Mouse (Mus musculus): ENCODE measurements around the gene Plscr5. TPM values are rescaled to one million over a fixed set of nuclear protein-coding genes. Genes with fewer than 3 reads are reported as not detected.

The Plscr5 gene
- polyA plus RNA-seq, 1 experiment from 2014 or later: not detected

DNA sequence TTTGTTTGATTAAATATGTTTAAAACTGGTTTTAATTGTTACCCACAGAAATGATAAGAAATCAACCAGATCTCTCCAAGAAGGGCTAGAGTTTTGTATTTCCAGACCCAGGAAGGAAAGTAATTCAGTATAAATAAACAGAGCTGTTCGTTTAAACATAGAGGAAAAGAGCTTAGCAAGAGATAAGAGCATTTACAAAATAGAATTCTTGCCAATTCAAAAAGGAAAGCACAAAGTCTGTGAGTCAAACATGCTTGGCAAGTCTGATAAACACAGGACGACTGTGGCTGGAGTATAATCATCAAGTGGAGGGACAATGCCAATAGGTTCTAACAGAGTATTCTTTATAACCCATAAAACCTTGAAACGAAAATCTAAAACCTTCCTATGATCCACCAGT lies 18.3 kb downstream of the Plscr5 start:
- H3K36me3 ChIP-seq (ENCODE audit: inconsistent target): no peaks in the 10 kb centered on the region
- H3K4me3 ChIP-seq (ENCODE audit: inconsistent target): no peak overlapping the region
- H3K27ac ChIP-seq: no peak overlapping the region
- WGBS (ENCODE audit: missing documents): 28% methylated on average over 3 of the region's 3 CpGs
- H3K79me2 ChIP-seq (ENCODE audit: inconsistent target): no peaks in the 10 kb centered on the region

DNA sequence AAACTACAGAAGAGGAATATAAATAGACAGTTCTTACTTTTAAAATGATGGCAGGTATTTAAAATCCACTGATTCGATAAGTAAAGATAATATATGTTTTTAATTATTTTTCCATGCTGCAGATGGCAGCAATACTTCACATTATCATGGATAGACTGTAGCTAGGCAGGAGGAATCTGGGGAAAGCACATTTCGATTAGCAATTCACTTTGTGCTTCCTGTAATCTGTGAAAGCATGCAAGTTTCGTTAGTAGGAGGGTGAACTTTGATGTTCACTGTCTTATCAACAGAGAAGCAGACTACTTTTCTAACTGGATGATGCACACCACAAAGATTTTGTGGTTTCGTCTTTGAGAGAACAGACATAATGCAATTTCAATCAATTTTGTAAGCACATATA lies 24.7 kb downstream of the Plscr5 start:
- Histone ChIP-seq H3K27ac (no peak overlapping the region), H3K36me3 (ENCODE audit: inconsistent target) (no peaks in the 10 kb centered on the region), H3K4me3 (ENCODE audit: inconsistent target) (no peak overlapping the region), H3K79me2 (ENCODE audit: inconsistent target) (no peaks in the 10 kb centered on the region)
- WGBS (ENCODE audit: missing documents): 42% methylated on average over 4 of the region's 4 CpGs

DNA sequence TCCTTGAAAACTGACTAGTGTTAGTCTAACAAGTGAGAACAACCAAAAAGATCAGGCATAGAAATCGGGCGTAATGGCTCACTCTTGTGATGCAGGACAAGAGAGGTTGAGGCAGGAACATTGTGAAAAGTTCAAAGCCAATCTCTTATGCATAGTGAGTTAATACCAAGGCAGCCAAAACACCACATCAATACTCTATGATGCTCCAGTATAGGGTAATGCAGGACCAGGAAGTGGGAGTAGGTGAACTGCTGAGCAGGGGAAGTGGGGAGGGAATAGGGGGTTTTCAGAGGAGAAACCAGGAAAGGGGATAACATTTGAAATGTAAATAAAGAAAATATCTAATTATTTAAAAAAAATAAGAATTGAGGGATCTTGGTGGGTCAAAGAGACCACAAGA lies 25.2 kb downstream of the Plscr5 start:
- H3K36me3 ChIP-seq (ENCODE audit: inconsistent target): no peaks in the 10 kb centered on the region
- H3K4me3 ChIP-seq (ENCODE audit: inconsistent target): no peak overlapping the region
- no peaks in the 10 kb centered on the region for H3K79me2 ChIP-seq (ENCODE audit: inconsistent target)
- no peak overlapping the region for H3K27ac ChIP-seq
- 91% methylated on average over 2 of the region's 2 CpGs for WGBS (ENCODE audit: missing documents)

DNA sequence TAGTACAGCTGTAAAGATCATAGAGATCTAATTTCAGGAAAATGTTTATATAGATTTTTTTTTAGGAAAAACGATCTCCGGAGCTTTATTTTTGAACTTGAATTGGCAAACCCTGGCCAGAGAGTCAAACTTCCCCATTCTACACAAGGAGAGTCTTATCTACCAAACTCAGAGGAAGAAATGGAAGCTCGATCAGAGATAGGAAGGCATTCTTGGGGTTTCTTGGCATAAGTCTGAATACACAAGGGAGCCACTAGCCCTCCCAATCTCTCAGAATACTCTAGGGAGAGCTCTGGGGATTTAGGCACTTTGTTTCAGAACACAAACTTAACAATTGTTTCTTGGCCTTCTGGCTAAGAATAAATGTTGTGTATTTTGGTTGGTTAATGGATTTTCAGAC lies 27.4 kb downstream of the Plscr5 start:
- no peak overlapping the region for H3K4me3 ChIP-seq (ENCODE audit: inconsistent target)
- 9% methylated on average over 3 of the region's 3 CpGs for WGBS (ENCODE audit: missing documents)
- H3K27ac ChIP-seq: no peak overlapping the region
- H3K79me2 ChIP-seq (ENCODE audit: inconsistent target): no peaks in the 10 kb centered on the region
- H3K36me3 ChIP-seq (ENCODE audit: inconsistent target): no peaks in the 10 kb centered on the region

DNA sequence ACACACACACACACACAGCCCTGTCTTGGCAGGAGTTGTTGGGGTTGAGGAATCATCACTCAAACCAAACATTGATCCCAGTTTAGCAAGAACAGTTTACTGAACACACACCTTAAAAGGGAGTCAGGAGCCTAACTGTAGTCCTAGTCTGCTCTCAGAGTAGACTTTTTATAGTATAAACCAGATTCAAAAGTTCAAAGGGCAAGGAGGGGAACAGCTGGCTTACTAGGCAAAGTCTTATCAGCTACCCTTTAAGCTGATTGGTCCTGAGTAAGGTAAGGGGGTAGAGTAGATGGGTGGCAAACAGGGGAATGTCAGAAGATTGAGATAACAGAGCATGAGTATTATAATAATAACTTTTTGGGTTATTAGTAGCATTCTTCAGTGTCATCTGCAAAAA lies 28.7 kb downstream of the Plscr5 start:
- H3K36me3 ChIP-seq (ENCODE audit: inconsistent target): no peaks in the 10 kb centered on the region
- H3K4me3 ChIP-seq (ENCODE audit: inconsistent target): no peak overlapping the region
- no peak overlapping the region for H3K27ac ChIP-seq
- H3K79me2 ChIP-seq (ENCODE audit: inconsistent target): no peaks in the 10 kb centered on the region

DNA sequence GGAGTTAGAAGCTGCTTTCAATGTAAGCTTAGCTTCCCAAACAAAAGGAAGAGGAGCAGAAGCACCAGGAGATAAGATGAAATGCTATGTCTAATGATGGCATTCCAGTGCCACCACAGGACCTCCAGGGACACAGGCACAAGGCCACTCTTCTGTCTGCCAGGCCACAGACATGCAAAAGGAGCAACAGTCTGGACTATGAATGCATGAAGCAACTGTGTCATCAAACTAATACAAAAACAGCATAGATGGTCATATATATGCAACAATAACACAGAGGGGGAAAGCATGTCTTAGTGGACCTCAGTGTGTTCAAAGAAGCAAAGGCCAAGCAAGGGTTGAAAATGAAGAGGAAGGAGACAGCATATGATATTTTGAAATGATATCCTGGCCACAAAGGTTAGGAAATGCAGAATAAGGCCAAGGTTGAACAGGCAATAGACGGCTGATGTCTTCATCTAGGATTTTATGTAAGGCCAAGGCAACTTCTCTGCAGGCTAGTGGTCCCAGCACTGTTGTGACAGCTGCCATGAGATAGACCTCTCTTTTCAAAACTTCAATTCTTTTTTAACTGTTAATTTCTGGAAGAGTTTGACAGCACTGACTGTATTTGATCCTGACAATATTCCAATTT lies 32.0 kb downstream of the Plscr5 start:
- WGBS (ENCODE audit: missing documents): 67% methylated on average over 1 of the region's 1 CpGs
- H3K36me3 ChIP-seq (ENCODE audit: inconsistent target): no peaks in the 10 kb centered on the region
- no peak overlapping the region for H3K27ac ChIP-seq
- no peaks in the 10 kb centered on the region for H3K79me2 ChIP-seq (ENCODE audit: inconsistent target)
- H3K4me3 ChIP-seq (ENCODE audit: inconsistent target): no peak overlapping the region

DNA sequence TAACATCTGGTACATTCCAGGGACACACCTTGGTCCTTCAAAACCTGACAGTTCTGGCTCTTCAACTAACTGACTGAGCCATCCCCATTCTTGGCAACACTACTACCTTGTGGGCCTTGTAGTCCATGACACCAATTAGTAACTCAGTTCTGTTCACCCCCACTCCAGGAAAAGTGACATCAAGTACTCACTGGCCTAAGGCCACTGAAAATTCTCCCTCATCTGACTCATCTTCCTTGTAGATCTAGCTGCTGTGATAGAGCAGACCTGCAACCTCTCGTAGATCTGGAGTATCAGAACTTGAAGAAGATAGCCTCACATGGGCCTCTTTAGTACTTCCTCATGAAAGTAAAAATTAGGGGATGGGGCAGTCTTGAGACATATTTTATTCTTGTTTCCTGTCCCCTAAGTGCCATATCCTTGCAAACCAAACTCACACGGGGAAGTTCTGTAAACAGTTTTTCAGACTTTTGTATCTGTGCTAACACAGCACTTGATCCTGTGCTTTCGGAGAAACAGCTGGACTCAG lies 33.5 kb downstream of the Plscr5 start:
- no peak overlapping the region for H3K27ac ChIP-seq
- 23% methylated on average over 3 of the region's 3 CpGs for WGBS (ENCODE audit: missing documents)
- H3K4me3 ChIP-seq (ENCODE audit: inconsistent target): no peak overlapping the region
- no peaks in the 10 kb centered on the region for H3K79me2 ChIP-seq (ENCODE audit: inconsistent target)
- H3K36me3 ChIP-seq (ENCODE audit: inconsistent target): no peaks in the 10 kb centered on the region

DNA sequence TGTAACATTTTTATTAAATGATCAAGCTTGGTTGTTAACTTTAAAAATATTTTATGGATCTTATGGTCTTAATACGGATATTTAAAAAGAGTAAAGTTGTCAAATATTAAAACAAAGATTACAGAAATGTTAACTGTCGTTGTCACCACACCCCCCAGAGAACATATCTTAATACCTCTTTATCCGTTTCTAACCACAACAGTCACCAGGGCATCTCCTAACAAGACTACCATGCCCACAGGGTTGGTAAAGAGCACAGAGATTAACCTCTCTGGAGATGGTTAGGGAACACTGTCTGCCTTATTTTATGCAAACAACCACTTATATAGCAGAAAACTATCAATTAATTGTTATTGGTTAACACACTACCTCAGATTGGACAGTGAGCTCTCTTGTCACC lies 34.1 kb downstream of the Plscr5 start:
- Histone ChIP-seq H3K4me3 (ENCODE audit: inconsistent target) (no peak overlapping the region), H3K36me3 (ENCODE audit: inconsistent target) (no peaks in the 10 kb centered on the region), H3K79me2 (ENCODE audit: inconsistent target) (no peaks in the 10 kb centered on the region), H3K27ac (no peak overlapping the region)
- WGBS (ENCODE audit: missing documents): 75% methylated on average over 3 of the region's 3 CpGs

DNA sequence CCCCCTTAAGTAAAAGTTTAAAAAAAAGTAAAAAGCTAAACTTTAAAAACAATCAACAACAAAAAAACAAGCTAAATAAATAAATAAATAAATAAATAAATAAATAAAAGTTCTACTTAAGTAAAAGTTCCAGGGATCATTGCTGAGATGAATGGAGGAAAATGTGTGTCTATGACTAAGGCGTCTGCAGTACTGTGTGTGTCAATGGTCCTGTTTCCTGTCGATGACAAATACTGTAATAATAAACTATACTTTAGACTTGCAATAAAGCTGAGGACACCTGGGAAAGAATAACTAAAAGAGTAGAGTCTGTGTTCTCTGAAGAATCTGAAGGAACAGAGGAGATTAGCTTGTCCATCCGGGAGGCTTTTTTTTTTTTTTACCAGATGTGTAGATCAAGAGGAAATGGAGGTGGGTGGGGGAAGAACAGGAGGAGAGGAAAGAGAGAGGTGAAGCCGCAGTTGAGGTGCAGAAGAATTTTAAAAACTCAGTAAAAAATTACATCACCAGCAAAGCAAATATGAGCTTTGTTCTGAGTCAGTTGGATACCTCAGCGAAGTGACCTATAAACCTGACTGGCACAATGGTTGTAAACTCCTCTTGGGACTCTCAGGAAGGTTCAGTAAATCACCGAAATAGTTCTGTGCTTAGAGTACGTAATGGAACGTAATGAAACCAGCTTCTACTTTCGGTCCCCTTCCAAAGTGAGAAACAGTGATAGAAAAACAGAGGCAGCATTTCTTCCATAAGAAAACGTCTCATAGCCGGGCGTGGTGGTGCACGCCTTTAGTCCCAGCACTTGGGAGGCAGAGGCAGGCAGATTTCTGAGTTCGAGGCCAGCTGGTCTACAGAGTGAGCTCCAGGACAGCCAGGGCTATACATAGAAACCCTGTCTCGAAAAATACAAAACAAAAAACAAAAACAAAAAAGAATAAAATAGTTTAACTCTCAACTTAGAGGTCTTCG lies 36.4 kb downstream of the Plscr5 start:
- H3K36me3 ChIP-seq (ENCODE audit: inconsistent target): no peaks in the 10 kb centered on the region
- H3K4me3 ChIP-seq (ENCODE audit: inconsistent target): no peak overlapping the region
- no peaks in the 10 kb centered on the region for H3K79me2 ChIP-seq (ENCODE audit: inconsistent target)
- H3K27ac ChIP-seq: no peak overlapping the region
- 80% methylated on average over 16 of the region's 16 CpGs for WGBS (ENCODE audit: missing documents)

DNA sequence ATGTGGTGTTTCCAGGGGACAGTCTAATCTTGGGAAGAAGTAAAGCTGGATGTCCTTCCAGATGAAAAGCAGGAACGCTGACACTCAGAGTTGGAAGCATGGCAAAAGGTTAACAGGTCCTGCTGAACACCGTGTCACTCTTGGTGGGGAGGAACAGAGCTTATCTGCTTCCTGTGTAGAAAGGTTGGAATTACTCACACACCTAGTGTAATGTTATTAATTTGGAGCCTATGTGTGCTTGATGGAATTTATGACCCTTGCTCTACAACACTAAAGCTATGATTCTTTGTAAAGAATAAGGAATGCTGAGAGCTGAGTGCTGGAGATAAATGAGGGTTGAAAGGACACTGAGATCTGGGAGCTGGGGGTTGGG lies 37.1 kb downstream of the Plscr5 start:
- Histone ChIP-seq H3K4me3 (ENCODE audit: inconsistent target) (no peak overlapping the region), H3K27ac (no peak overlapping the region), H3K36me3 (ENCODE audit: inconsistent target) (no peaks in the 10 kb centered on the region), H3K79me2 (ENCODE audit: inconsistent target) (no peaks in the 10 kb centered on the region)
- WGBS (ENCODE audit: missing documents): 56% methylated on average over 2 of the region's 2 CpGs

DNA sequence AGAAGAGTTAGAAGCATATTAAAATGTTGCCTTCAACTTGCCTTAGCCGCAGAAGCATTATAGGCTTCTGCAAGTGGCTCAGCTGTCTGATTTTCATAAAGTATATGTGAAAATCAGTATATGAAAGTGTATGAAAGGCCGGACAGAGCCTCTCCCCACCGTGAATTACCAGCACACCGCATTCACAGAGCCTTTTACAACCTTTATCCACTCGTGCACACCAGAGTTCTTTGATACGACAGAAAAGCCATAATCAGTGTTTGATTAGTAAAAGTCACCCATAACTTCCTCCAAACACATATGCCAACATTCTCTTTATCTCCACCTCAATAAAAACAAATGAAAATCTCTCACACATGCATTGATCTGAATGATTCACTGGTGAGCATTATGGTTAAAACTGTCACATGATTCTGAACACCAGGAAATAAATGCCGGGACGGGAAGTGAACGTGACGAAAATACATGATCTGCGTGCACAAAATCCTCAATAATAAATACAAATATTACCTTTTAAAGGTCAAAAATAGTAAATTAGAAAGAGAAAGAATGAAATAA lies 42.2 kb downstream of the Plscr5 start:
- no peaks in the 10 kb centered on the region for H3K79me2 ChIP-seq (ENCODE audit: inconsistent target)
- no peak overlapping the region for H3K27ac ChIP-seq
- WGBS (ENCODE audit: missing documents): 93% methylated on average over 11 of the region's 11 CpGs
- no peak overlapping the region for H3K4me3 ChIP-seq (ENCODE audit: inconsistent target)
- no peaks in the 10 kb centered on the region for H3K36me3 ChIP-seq (ENCODE audit: inconsistent target)

DNA sequence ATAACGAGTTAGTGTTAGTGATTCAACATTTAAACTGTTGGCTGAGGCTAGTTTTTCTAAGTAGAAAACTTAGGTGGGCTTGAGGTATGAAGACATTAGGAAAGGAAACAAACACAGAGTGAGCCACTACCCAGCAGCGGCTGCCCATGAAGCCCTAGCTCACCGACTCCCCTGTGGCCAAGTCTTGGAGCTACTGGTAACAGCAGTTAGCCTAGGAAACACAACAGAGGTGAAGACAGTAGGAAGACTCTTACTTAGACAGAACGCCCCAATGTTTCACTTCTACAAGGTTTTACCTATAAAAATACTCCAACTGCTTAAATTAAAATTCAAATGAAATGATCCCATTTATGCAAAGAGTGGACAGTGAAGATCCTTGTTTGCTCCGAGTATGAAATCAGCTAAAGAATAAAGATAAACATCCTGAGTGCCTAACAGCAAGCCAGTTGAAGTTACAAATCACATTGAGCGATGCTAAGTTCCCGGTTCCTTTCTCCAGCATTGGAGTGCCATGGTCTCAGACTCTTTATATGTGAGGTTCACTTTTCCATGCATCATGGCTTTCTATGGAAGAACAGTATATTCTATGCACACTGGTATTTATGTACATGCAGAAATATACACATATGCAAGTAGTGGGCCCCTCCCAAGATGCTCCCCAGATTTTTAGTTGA lies 56.2 kb downstream of the Plscr5 start:
- Histone ChIP-seq H3K36me3 (ENCODE audit: inconsistent target) (no peaks in the 10 kb centered on the region), H3K79me2 (ENCODE audit: inconsistent target) (peaks cover 27% of the 10 kb centered on the region), H3K27ac (no peak overlapping the region), H3K4me3 (ENCODE audit: inconsistent target) (no peak overlapping the region)
- 85% methylated on average over 7 of the region's 7 CpGs for WGBS (ENCODE audit: missing documents)

DNA sequence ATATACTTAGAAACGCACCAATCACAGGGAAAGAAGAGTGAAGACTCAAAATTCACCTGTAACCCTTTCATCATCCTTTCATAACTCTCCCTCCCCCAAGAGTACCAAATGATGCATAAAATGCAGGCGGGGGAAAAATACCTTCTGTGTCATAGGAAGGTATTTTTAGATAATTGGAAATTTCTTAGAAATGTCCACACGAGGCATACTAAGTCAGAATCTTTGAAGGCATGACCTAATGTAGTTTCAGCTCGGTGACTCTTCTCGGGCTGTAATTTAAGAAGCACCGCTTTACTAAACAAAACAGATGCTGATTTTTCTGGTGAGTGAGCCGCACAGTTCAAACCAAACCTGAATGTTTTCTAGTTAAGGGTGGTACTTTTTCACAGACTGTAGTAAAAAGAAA lies 56.7 kb downstream of the Plscr5 start, which contains the start of gene Plscr1:
Gene Plscr1 (plus strand): TSS at position 304 of the 406 bp plus-strand sequence.
- H3K4me3 ChIP-seq (ENCODE audit: inconsistent target): peak within 1 kb of the TSS; percentile 75
- peak within 1 kb of the TSS; percentile 86 for H3K27ac ChIP-seq
- no peaks in the 10 kb centered on the region for H3K36me3 ChIP-seq (ENCODE audit: inconsistent target)
- H3K79me2 ChIP-seq (ENCODE audit: inconsistent target): peaks cover 32% of the 10 kb centered on the region
- 29% methylated on average over 7 of the region's 7 CpGs for whole genome bisulfite sequencing (ENCODE audit: missing documents)

DNA sequence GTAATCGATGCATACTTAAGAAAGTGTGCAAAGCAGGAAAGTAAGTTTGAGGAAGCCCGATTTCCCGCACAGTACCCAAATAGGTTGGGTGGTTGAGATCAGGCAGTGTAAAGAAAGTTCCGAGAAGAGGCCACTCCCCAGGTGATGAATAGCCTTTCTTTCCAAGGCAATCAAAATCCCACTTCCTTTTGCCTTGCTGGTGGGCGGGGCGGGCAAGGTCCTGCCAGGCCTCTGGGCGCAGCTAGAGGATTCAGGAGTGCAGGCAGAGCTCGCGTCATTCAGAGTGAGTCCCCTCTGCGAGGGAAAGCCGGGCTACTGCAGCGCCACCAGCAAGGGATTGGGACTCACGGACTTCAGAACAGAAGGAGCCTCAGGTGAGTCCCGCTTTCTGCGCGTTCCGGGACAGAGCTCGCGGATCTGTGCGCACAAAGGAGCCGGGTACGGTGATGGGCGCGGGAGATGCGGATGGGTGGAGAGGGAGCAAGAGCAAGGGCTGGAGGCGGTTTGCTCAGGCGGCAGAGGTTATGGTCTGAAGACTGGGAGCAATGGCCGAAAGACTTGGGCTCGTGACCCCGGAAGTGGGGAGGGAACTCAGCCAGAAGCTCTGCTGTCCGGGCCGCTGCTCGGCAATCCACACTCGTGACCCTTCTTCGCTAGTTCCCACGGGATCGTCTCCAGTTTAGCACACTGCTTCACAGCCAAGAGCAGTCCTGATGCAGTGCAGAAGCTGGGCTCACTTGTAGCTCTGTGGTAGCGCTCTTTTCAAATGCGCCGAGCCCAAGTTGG lies 57.4 kb downstream of the Plscr5 start:
- H3K79me2 ChIP-seq (ENCODE audit: inconsistent target): peaks cover 33% of the 10 kb centered on the region
- H3K4me3 ChIP-seq (ENCODE audit: inconsistent target): peak overlapping the region; percentile 75
- WGBS (ENCODE audit: missing documents): 2% methylated on average over 40 of the region's 40 CpGs
- peak overlapping the region; percentile 86 for H3K27ac ChIP-seq
- no peaks in the 10 kb centered on the region for H3K36me3 ChIP-seq (ENCODE audit: inconsistent target)

Measured in macrophage (primary cell).